Mouse (Mus musculus) MEL (cell line): ENCODE data around the gene Cmtm7.

Experiments used
- CTCF ChIP-seq, 3 experiments: IDR thresholded peaks in 2 of 3; conservative IDR thresholded peaks in 1 of 3; 2 replicates each; pipeline ENCODE4 v1.5.1; 2011 to 2012; ENCODE audit warnings: low read length in 3 of 3, low read depth in 2 of 3, mild to moderate bottlenecking in 2 of 3, improper control_type of control experiment in 1 of 3, inconsistent platforms in 1 of 3, mixed read lengths in 1 of 3, moderate library complexity in 1 of 3; ENCODE audit not compliant: control insufficient read depth in 1 of 3, insufficient read depth in 1 of 3, poor library complexity in 1 of 3, severe bottlenecking in 1 of 3
- E2F4 ChIP-seq: IDR thresholded peaks from 2 replicates; pipeline ENCODE4 v1.6.1; 2011; ENCODE audit warnings: low read depth, low read length, improper control_type of control experiment, borderline replicate concordance
- EP300 ChIP-seq, 2 experiments: IDR thresholded peaks; 2 replicates each; pipeline ENCODE4 v1.6.1; 2011; ENCODE audit warnings: improper control_type of control experiment in 2 of 2, low read length in 2 of 2, low read depth in 1 of 2, mild to moderate bottlenecking in 1 of 2
- JUND ChIP-seq: IDR thresholded peaks from 2 replicates; pipeline ENCODE4 v1.6.1; 2011; ENCODE audit warnings: low read depth, mild to moderate bottlenecking, improper control_type of control experiment, low read length
- MAFK ChIP-seq: IDR thresholded peaks from 2 replicates; pipeline ENCODE4 v1.6.1; 2011; ENCODE audit warnings: low read depth, mild to moderate bottlenecking, low read length, improper control_type of control experiment, borderline replicate concordance
- MYB ChIP-seq: IDR thresholded peaks from 2 replicates; pipeline ENCODE4 v1.6.1; 2011; ENCODE audit warnings: mild to moderate bottlenecking, low read depth, low read length, improper control_type of control experiment
- POLR2A ChIP-seq, 2 experiments: IDR thresholded peaks; 2 replicates each; pipeline ENCODE4 v1.6.1; 2011 to 2012; ENCODE audit warnings: low read length in 2 of 2, mild to moderate bottlenecking in 2 of 2, control low read depth in 1 of 2, improper control_type of control experiment in 1 of 2, low read depth in 1 of 2, moderate library complexity in 1 of 2; ENCODE audit not compliant: control insufficient read depth in 1 of 2, insufficient read depth in 1 of 2, poor library complexity in 1 of 2
- POLR2AphosphoS2 ChIP-seq: IDR thresholded peaks from 2 replicates; pipeline ENCODE4 v1.6.1; 2011; ENCODE audit warnings: low read length, improper control_type of control experiment
- USF1 ChIP-seq: IDR thresholded peaks from 2 replicates; pipeline ENCODE4 v1.6.1; 2014; ENCODE audit warnings: low read depth, mild to moderate bottlenecking, inconsistent platforms, low read length, improper control_type of control experiment, moderate library complexity
- ZC3H11A ChIP-seq: IDR thresholded peaks from 2 replicates; pipeline ENCODE4 v1.6.1; 2012; ENCODE audit warnings: low read depth, mild to moderate bottlenecking, inconsistent platforms, low read length, improper control_type of control experiment

GRCm38 (mm10) chr9:114751582-114751981 lies 30.1 kb downstream of the Cmtm7 start:
- TF ChIP-seq POLR2AphosphoS2 (no peak), POLR2A (IDR thresholded peaks at IDR 0.05; ENCODE audit: control insufficient read depth in 1 of 2, insufficient read depth in 1 of 2, low read depth in 1 of 2, low read length in 2 of 2, poor library complexity in 1 of 2) (no peak), ZC3H11A (peak; percentile 27; the same call in 1 of the 2 replicates), E2F4 (no peak), EP300 (IDR thresholded peaks at IDR 0.05; ENCODE audit: low read depth in 1 of 2, low read length in 2 of 2) (no peak), CTCF (IDR thresholded peaks at IDR 0.05 in 2 of 3, conservative IDR thresholded peaks at IDR 0.05 in 1 of 3; ENCODE audit: control insufficient read depth in 1 of 3, insufficient read depth in 1 of 3, low read depth in 2 of 3, low read length in 3 of 3, poor library complexity in 1 of 3, severe bottlenecking in 1 of 3) (peak in 2 of 3 experiments; percentile 41 to 56; a peak in 3 of 6 replicates), MAFK (no peak), JUND (no peak), USF1 (no peak), MYB (no peak)
